Mouse (Mus musculus): ENCODE results near the gene Dcst1.

The Dcst1 gene

DNA sequence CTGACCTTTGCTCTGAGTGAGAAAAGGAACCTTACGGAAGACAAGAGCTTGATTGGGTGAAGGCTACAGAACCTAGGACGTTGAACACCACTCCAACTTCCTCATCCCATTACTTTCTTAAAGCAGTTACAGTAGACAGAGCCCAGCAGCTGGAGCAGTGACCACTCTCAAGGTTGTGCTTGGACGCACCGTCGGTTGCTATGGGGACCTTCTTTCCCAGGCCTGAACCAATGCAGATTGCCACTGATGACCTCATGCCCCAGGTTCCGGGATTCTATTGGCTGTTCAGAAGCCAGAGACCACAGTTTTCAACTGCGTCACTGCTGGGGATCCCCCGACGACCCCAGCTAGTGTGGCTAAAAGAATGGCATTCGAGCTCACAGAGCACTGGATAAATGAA, 34.1 kb downstream of the Dcst1 start:
- no peak for DNase-seq

DNA sequence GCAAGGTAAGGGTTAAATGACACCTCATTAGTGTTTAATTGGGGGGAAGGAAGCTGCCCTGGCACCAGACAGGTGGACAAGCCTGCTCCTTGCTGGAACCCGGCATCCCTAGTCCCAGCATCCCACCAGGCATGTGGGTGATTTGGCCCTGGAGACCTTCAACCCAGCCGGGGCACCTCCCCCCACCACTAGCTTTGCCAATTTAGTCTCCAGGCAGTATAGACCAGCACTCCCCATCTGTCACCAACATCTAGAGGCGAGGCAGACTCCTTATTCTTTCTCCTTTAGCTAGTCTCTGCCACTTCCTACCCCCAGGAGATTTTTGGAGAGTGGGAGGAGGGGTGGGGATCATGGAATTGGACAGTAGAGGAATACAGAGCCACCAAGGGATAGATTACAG, 34.7 kb downstream of the Dcst1 start:
- no peak for DNase-seq

DNA sequence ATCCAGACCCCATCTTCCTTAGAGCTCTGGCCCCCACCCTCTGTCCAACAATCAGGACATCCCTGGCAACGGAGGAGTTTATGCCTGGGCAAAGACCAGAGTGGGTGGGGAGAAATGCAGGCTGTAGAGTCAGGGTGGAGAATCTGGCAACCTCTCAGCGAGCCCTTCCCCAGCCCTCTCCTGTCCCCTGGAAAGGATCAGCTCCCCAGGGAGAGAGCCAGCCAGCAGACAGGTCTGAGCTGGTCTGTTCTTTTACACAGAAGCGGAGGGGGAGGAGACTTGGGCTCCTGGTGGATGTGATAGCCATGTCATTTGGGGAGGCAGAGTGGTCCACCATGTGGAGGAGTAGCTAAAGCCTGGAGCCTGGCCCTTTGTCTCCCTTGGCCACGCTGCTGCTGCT, 36.4 kb downstream of the Dcst1 start:
- no peak for DNase-seq

DNA sequence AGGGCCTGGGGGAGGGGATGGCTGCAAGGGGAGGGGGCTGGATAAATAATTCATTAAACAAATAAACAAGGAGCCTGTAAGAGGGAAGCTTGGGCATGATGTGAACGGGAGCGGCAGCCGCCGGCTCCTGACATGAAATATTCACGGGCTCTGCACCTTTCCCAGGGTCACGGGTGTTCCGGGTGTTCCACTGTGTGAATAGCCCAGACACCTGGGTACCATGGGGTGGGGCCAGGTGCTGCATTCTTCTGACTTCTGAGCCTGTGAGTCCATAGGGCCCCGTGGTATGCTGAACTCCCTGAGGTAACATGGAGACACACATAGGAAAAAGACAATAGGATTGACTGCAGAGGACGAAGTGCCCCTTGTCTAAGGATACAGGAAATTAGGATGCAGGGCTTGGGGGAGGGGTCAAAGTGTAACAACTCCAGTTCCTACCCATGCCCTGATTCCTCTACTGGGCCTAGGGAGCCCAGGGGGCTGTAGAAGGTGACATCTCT, 37.6 kb downstream of the Dcst1 start:
- DNase-seq, result no peak

DNA sequence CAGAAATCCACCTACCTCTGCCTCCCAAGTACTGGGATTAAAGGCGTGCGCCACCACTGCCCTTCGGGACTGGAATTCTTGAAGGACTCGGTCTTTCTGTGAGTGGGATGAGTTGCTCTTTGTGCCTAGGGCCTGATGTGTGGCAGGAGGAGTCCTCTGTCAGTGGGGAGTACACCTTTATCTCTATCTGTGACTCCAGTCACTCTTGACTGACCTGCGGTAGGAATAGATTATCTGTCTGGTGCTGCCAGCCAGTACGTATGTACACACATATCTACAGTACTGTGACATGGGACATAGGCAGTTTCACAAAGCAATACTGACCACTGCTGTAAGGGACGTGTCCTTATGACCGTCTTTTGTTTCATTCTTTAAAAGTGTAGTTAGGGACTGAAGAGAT, 39.2 kb downstream of the Dcst1 start:
- no peak for DNase-seq

DNA sequence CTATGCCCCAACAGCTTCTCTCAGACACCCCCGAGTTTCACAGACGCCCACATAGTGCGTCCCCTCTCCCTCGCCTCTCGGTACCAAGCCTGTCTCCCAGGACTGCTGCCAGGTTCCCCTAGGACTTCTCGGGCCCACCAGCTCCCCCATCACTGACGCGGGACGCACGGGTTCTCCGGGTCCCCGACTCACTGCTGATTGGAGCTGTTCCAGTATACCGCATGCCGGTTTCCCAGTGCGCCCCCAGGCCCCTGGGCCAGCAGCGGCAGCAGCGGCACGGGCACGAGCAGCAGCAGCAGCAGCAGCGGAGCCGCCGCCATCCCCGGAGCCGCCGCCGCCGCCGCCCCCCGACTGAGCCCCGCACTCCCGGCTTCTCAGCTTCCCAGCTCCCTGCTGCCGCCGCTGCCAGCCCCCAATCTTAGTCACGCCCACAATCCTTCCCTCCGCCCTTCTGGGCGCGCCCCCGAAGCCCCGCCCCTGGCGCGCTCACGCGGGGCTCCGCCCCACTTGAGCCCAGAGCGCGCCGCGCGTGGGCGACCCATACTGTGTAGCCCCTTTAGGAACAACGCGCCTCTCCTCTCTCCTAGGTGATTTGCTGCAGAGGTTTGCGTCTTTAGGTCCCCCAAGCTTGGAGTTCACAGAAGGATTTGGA, 42.4 kb downstream of the Dcst1 start, which contains the start of gene Efna3:
TSS of gene Efna3 (minus strand) at position 452 of the 652 bp plus-strand sequence.
- peak; percentile 70 to 76 for DNase-seq

DNA sequence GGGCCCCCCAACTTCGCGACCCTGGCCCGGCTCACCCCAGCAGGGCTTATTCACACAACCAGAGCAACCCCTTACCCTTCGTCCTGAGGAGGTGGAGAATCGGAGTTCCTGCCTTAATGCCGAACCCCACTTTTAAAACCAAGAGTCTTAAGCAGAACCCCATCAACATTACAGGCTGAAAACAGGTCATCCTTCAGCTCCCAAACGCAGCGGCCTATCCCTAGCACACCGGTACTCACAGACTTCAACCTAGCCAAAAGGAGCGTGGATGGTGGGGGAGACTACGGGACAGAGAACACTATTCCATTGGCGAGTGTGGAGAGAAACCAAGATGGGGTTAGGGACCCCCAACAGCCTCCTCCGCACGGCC, 42.9 kb downstream of the Dcst1 start:
- DNase-seq, result no peak

DNA sequence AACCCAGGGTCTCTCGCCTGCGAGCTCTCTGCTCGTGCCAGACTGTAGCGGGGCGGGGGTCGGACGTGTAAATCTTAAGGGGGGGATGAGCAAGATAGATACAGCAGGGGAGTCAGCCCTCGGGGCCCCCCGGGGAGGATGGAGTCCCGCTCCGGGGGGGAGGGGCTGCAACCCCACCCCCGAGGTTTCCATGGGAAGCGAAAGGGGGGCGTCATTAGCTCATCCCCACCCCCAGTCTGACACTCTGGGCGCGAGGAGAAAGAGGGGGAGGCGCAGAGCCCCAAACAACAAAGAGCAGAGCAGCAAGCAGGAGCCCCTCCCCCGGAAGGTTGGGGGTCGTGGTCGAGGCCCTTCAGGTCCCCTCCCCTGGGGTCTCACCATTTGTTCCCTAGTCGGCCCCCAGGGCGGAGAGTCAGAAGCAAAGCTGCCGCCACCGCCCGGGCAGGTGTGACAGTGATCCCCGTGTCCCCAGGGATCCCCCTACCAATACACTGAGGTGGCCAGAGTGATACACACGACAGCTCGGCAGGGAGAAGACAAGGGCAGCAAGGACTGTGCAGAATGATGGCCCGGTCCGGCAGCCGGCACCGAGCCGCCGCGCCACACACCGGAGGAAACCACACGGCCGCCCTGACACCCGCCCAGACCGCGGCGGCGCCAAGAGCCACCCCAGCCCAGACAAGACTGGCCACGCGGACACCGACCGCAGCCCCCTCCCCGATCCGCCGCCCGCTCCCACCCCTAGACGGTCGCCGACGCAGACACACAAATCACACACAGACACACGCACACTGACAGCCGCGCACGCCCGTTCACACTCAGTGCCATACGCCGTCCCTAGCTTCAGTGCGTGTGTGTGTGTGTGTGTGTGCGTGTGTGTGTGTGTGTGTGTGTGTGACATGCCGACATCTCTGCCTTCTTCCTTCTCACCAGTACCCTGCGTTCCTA, 43.6 kb downstream of the Dcst1 start:
- peak in 1 of 2 experiments; percentile 26 for DNase-seq

DNA sequence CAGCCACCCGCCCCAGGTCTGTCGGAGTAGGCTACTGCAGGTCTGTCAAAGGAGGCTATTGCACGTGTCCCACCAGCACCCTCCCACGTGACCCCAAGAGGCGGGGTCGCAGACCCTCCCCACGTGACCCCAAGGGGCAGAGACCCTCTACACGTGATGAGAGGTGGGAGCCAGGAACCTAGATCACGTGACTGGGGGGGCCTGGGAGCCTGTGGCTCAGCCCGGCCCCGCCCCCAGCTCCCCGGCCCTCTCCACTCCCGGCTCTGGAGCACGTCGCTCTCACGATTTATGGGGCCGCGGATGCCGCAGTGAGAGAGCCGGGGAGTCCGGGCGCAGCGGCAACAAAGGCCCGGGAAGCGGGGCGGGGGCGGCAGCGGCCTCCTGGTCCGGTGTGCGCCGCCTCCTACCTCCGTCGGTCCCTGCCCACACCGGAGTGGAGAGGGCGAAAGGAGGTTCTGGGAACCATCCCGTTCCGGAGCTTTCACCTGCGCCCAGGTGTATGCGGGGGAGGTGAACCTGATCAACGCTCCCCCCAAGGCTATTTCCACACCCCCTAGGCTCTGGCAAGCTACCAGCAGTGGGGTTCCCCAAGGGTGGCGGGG, 44.4 kb downstream of the Dcst1 start:
- peak in 1 of 2 experiments; percentile 43 for DNase-seq

DNA sequence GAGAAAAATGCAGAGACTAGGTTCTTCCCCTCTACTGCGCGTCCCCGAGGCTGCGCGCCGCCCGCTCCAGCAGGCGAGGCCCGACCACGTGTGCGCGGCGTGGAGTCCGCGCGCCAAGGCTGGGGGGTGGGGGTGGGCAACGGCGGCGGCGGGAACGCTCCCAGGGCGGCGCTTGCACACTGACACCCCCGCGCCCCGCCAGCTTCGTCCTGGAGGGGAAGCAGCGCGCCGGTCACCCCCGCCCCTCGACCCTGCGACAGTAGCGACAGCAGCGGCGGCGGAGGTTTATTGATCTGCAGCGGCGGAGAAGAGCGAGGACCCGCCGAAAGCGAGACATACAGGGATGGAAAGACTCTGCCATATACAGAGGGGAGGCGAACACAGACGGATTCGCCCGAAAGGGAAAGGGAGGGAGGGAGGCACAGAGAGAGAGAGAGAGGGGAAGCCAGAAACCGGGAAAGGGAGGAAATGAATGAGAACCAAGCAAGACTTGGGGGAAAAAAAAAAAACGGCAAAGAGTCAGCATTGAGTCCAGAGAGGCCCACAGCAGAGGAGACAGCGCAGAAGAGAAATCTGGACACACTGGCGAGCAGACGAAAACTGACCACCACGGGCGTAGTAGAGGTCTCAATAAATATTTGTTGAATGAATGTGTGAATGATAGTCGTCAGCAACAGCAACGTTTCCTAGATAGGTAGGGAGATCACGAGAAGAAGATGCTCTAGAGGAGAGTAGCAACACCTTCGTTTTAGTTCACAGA, 45.3 kb downstream of the Dcst1 start:
- peak in 1 of 2 experiments; percentile 39 for DNase-seq

DNA sequence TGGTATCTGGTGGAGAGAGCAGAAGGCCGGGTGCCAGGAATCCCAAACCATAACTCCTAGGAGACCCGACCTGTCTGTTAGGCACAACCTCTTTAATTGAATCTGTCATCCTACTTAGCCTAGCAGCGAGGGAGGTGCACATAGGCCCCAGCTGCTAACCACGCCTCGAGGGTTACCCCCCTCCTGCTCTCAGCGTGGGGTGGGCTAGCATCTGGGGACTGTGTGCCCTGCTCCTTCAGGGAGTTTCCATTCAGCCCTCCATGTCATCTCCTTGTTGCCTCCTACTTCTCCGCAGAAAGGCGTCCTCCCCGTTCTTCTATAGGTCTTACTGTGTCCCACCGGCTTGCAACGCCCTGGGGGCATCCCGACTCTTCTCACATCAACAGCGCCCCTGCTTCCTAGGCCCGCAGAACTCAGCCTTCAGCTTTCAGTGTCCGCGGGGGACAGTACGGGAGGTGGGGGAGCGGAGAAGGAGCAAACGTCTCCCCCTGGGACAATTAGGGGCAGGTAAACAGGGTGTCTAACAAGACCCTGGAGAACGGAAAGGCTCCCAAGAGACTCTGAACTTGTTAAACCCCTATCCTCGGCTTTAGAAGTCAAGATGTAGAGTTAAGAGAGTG, 46.0 kb downstream of the Dcst1 start:
- DNase-seq, result no peak

DNA sequence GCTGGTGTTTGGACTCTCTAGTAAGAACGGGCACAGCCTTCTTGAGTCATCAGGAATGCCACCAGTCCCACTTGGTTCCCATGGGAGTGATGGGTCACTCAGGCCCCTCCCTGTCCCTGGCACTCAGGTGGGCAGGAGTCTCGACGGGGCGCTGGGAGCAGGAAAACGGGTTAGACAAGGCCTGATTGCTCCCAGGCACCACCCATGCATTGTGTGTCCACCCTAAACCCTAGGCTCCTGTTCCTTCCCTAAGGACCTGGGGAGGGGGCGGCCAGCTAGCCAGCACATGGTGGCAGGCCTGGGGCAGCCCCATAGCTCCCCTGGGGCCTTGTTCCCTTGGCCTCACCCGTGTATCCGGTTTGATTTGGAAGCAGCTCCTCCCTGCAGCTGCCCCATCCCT, 46.7 kb downstream of the Dcst1 start:
- DNase-seq, result no peak

DNA sequence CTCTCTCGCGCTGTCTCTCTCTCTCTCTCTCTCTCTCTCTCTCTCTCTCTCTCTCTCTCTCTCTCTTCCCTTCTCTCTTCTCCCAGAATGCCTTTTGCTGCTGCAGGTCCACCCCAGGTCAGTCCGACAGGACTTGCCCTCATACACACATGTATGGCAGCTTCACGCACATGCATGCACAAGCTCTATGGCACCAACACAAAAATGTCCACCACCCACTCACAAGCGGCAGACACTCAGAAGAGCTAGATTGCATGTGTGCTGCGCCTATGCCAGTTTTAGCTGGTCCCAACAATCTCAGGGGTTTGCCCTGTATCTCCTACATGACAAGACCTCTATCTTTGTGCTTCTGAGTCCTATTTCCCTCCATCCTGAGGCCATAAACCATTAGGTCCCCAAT, 47.8 kb downstream of the Dcst1 start:
- no peak for DNase-seq

DNA sequence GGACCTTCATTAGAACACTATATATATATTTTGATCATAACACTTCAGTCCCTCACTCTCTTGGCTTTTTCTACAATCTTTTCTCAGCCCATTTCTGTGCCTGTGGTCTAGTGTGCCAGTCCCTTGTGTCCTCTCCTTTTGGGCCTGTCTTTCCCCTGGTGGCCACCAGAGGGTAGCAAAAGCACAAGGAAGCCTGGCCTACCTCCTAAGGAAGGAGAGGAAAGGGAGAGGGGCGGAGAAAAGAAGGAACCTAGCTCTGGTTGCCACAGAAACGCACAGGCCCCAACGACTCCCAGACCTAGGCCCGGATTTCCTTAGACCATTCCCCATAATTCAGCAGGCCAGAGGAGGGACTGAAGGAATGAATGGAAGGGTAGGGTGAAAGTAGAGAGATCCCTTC, 48.2 kb downstream of the Dcst1 start:
- DNase-seq, result peak; percentile 71 to 76

DNA sequence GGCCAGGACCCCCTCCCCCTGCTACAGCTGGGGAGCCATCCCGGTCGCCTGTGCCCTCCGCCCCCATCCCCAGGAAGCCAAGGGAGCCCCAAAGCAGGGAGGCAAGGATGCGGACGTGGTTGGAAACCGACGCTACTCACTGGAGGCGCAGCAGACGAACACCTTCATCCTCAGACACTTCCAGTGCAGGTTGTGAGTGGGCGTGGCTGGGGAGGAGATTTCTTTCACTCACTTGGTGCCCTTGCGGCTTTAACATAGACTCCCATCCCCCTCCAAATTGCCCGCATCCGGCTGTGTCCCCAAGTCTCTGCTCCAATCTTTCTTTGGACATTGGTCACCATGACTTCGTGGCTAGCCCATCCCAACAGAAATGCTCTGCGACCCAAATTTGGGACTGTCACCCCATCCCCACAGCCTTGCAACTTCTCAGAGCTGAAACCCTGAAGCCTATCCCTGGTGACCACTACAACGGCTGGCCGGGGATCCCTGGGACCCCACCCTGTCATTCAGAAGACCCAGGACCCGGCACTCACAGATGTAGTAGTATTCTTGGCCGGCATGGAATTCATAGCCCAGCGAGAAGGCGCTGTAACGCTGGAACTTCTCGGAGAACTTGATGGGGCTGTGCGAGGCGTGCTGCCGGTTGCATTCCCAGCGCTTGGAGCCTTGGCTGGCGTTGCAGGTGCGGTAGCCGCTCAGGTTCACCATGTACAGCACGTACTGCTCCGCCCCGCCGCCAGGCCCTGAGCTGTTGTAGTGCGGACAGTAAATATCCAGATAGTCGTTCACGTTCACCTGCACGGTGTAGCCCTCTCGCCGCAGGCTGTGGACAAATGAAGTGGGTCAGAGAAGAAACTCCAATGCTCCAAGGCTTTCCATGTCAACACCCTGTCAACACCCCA, 48.9 kb downstream of the Dcst1 start:
- peak in 1 of 2 experiments; percentile 23 for DNase-seq

DNA sequence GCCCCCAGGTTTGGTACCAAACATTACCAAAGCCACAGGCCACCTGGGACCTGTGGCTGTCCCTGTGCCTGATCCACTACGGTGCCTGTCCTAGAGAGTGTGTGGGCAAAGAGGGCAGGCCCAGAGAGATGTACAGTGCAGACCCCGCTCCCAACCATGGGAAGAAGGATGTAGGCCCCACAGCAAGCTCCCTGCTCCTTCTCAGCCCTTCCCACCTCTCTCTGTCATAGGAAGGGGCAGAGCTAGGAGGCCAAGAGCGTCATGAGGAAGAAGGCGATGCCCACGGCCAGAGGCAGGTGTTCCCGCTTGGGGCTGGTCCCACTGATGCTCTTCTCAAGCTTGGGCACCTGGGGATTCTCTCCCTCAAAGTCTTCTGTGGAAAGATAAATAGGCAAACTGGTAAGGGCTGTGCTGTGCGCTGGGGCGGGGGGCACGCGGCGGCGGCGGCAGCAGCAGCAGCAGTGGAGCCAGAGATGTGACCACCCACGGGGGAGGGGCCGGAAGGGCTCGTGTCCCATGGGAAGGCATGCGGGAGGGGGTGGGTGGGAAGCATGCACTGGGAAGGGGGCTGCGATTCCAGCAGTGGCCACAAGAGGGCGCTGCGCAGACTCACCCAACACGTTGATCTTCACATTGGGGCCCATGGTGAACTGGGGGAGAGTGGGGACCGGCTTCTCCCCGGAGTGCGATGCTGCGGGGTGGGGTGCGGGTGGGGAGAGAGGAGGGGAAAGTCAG, 49.7 kb downstream of the Dcst1 start:
- peak; percentile 65 for DNase-seq

DNA sequence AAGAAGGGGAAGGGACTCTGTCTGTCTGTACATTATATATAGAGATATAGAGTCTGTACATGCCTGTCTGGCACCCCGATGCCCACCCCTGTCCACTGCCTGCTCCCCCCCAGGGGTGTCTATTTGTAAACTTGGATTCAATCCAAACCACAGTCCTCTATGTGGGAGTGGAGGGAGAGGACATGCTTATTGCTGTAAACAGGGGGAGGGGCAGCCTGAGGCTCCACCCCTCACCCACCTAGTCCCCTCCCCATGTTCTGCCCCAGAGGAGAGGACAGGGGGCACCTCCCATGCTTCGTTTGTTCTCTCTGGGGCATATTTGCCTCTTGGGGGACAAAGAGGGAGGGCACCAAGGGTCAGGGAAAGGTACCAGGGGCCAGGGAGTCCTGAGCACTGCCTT, 50.3 kb downstream of the Dcst1 start:
- no peak for DNase-seq

DNA sequence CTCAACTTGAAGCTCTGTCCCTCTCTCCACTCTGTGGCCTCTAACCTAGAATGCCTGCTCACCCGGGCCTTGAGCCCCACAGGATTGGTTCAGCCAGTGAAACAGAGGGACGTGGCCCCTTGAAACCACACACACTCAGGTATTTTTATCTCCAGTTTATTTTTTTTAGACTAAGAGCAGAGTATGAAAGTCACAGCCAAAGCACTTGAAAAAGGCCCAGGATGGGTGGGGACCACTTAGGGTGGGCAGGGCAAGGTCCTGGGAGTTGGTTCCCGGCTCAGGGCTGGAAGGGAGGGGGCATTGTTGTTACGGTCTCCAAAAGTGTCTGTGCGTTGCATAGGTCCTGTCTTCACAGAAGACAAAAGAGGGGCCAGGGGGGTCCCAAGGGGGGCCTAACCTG, 50.7 kb downstream of the Dcst1 start:
- DNase-seq, result no peak

DNA sequence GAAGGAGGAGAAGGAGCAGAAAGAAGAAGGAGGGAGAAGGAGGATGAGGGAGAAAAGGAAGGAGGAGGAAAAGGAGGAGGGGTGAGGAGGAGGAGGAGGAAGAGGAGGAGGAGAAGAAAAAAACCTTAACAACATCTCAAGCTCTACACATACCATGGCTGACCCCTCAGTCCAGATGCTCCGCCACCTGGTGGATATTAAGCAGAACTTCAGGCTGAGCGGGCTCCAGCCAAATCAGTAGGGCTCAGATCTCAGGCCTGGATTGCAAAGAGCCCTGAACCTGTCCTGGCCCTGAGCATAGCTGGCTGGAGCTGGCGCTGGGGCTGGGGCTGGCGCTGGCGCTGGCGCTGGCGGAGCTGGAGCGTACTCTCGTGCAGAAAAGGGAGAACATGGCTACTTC, 57.0 kb downstream of the Dcst1 start:
- peak; percentile 48 to 51 for DNase-seq

DNA sequence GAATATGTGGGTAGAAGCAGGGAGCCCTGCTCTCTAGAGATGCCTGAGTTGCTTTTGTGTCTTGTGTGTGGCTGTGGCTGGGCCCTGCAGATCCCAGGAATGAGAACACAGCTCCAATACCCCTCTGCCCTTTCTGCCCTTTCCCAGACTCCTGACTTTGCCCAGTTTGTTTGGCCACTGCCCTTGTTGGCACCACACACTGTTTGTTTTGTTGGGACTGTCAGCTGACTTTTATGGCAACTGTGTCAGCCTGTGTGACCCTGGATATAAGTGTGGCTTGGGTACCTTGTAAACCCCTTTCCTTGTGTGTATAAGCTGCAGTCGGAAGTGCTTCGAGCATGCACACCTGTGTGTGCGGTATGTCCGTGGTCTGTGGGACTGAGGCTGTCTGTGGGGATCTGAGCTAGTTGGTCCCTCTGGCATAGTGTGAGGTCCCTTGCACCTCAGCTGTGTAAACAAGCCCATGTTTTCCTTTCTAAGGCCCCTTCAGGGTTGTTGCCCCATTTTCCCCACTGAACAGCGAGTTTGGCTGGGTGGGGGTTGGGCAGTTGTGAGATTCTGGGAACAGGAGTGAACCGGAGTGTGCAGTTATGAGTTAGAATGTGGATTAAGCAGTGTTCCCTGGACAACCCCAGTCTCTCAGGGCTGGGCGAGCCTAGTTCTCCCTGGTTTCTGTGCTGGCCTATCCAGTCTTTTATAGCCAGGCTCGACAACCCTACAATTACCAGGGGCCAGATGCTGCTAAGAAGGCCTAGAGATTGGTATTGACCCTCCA, 59.3 kb downstream of the Dcst1 start:
- DNase-seq, result no peak

All from thymus, postnatal 36 days (tissue).